Mouse (Mus musculus) lung, embryonic 14.5 days (tissue): ENCODE measurements around the gene Irf7. TPM values are rescaled to one million over a fixed set of nuclear protein-coding genes. Genes with fewer than 3 reads are reported as not detected.

Experiments
- ATAC-seq: fragments of 200-750 bp; cut with Nextera tagmentation; 2 replicates; pipeline ENCODE4 v1.8.0; 2017; ENCODE audit warnings: mild to moderate bottlenecking, moderate TSS enrichment, moderate library complexity; ENCODE audit not compliant: insufficient read depth
- DNase-seq: peaks from one replicate; pipeline ENCODE4 v3.0.0-alpha.2; 2015
- H3K27ac ChIP-seq: fragments of 300-500 bp; sonication (generic); 2 replicates; pipeline ENCODE4 v1.5.1; 2014; ENCODE audit warnings: low read depth, mild to moderate bottlenecking, moderate library complexity
- H3K27me3 ChIP-seq: fragments of 300-500 bp; sonication (generic); 2 replicates; pipeline ENCODE4 v1.6.1; 2014; ENCODE audit warnings: low read length, control low read depth; ENCODE audit not compliant: insufficient read depth
- H3K36me3 ChIP-seq: fragments of 300-500 bp; sonication (generic); 2 replicates; pipeline ENCODE4 v1.6.1; 2014; ENCODE audit warnings: control low read depth; ENCODE audit not compliant: insufficient read depth
- H3K4me1 ChIP-seq: fragments of 300-500 bp; sonication (generic); 2 replicates; pipeline ENCODE4 v1.6.1; 2014; ENCODE audit warnings: antibody characterized with exemption, control low read depth; ENCODE audit not compliant: insufficient read depth
- H3K4me2 ChIP-seq: fragments of 300-500 bp; sonication (generic); 2 replicates; pipeline ENCODE4 v1.6.1; 2014; ENCODE audit warnings: mild to moderate bottlenecking
- H3K4me3 ChIP-seq: fragments of 300-500 bp; sonication (generic); 2 replicates; pipeline ENCODE4 v1.5.1; 2014; ENCODE audit warnings: low read depth, low read length
- H3K9ac ChIP-seq: fragments of 300-500 bp; sonication (generic); 2 replicates; pipeline ENCODE4 v1.6.1; 2014
- H3K9me3 ChIP-seq: fragments of 300-500 bp; sonication (generic); 2 replicates; pipeline ENCODE4 v1.6.1; 2016; ENCODE audit warnings: low read depth, low read length, control low read depth
- CTCF ChIP-seq: IDR thresholded peaks from 2 replicates; pipeline ENCODE4 v1.5.1; 2016; ENCODE audit warnings: antibody characterized with exemption, low read depth
- WGBS: fragments of 180-500 bp; shearing (Covaris S2); extraction: QIAGEN DNeasy Blood & Tissue Kit; methylation state at CpG from one replicate; pipeline ENCODE4 v1.1.7; 2014; 5-methylcytosine and 5-hydroxymethylcytosine counted together
- polyA plus RNA-seq: library from polyadenylated mRNA; unstranded; fragments of >200 nt; fragmentation: Nextera tagmentation; extraction: Ambion mirVana; gene quantifications from 2 replicates; pipeline ENCODE4 v1.2.1, GENCODE M21; 2014

Gene Irf7
- polyA plus RNA-seq, 1 experiment from 2014 or later = 1.0 TPM

- peak within 1 kb of the TSS; percentile 97 for H3K9ac ChIP-seq
- TF ChIP-seq CTCF = peak; percentile 99
- peak; percentile 95 for DNase-seq
- H3K36me3 ChIP-seq = peaks cover 32% of the 10 kb centered on the region
- H3K4me1 ChIP-seq = peaks cover 10% of the 10 kb centered on the region
- H3K4me2 ChIP-seq = peak within 1 kb of the TSS; percentile 98
- H3K27ac ChIP-seq = peak within 1 kb of the TSS; percentile 94
- peak within 1 kb of the TSS; percentile 100 for H3K4me3 ChIP-seq
- 1% methylated on average over 70 of the region's 76 CpGs for WGBS
- H3K9me3 ChIP-seq = no peaks in the 10 kb centered on the region
- peak; percentile 94 for ATAC-seq
- no peaks in the 10 kb centered on the region for H3K27me3 ChIP-seq
Observed at GRCm38 (mm10) chr7:141228279-141229067, 37.8 kb downstream of the Irf7 start, which contains the start of gene Phrf1. TSS of gene Phrf1 (plus strand) at chr7:141228784.

- ATAC-seq (no peak), DNase-seq (no peak)
- peak overlapping the region; percentile 98 for H3K4me2 ChIP-seq
- H3K36me3 ChIP-seq = peaks cover 25% of the 10 kb centered on the region
- H3K27me3 ChIP-seq = no peaks in the 10 kb centered on the region
- peaks cover 10% of the 10 kb centered on the region for H3K4me1 ChIP-seq
- H3K4me3 ChIP-seq = peak overlapping the region; percentile 100
- peak overlapping the region; percentile 97; the same call in 1 of the 2 replicates for H3K9ac ChIP-seq
- H3K9me3 ChIP-seq = no peaks in the 10 kb centered on the region
- no peak for TF ChIP-seq CTCF
- WGBS = 73% methylated on average over 4 of the region's 4 CpGs
- no peak overlapping the region for H3K27ac ChIP-seq
Observed at GRCm38 (mm10) chr7:141227796-141228195, 38.5 kb downstream of the Irf7 start.

GRCm38 (mm10) chr7:141226535-141226934 lies 39.7 kb downstream of the Irf7 start:
- no peak overlapping the region for H3K4me2 ChIP-seq
- 81% methylated on average over 6 of the region's 6 CpGs for WGBS
- no peak overlapping the region for H3K27ac ChIP-seq
- H3K4me1 ChIP-seq = peaks cover 17% of the 10 kb centered on the region
- H3K9me3 ChIP-seq = no peaks in the 10 kb centered on the region
- H3K4me3 ChIP-seq = no peak overlapping the region
- H3K36me3 ChIP-seq = peaks cover 12% of the 10 kb centered on the region
- DNase-seq (no peak), ATAC-seq (no peak)
- H3K9ac ChIP-seq = no peak overlapping the region
- no peak for TF ChIP-seq CTCF
- H3K27me3 ChIP-seq = no peaks in the 10 kb centered on the region

- ATAC-seq (no peak), DNase-seq (peak; percentile 58)
- H3K27me3 ChIP-seq = no peaks in the 10 kb centered on the region
- H3K9me3 ChIP-seq = no peaks in the 10 kb centered on the region
- peak overlapping the region; percentile 92 for H3K4me2 ChIP-seq
- H3K4me3 ChIP-seq = no peak overlapping the region
- peak overlapping the region; percentile 91 for H3K27ac ChIP-seq
- WGBS = 68% methylated on average over 4 of the region's 4 CpGs
- peaks cover 7% of the 10 kb centered on the region for H3K4me1 ChIP-seq
- no peak for TF ChIP-seq CTCF
- H3K36me3 ChIP-seq = peaks cover 11% of the 10 kb centered on the region; the same call in 1 of the 2 replicates
- H3K9ac ChIP-seq = 0 out of 2 replicates have a peak overlapping the region, but pooled peaks have one; percentile 9
Observed at GRCm38 (mm10) chr7:141222696-141223215, 43.5 kb downstream of the Irf7 start.

GRCm38 (mm10) chr7:141222126-141222467 lies 44.2 kb downstream of the Irf7 start:
- ATAC-seq (no peak), DNase-seq (no peak)
- H3K4me1 ChIP-seq = peaks cover 7% of the 10 kb centered on the region
- TF ChIP-seq CTCF = no peak
- H3K9me3 ChIP-seq = no peaks in the 10 kb centered on the region
- H3K27ac ChIP-seq = peak overlapping the region; percentile 91
- H3K9ac ChIP-seq = peak overlapping the region; percentile 9
- peaks cover 18% of the 10 kb centered on the region; the same call in 1 of the 2 replicates for H3K36me3 ChIP-seq
- H3K4me3 ChIP-seq = peak overlapping the region; percentile 60
- 6% methylated on average over 8 of the region's 8 CpGs for WGBS
- peak overlapping the region; percentile 92 for H3K4me2 ChIP-seq
- no peaks in the 10 kb centered on the region for H3K27me3 ChIP-seq

- ATAC-seq = peak; percentile 96
- peak; percentile 27 for TF ChIP-seq CTCF
- Histone ChIP-seq H3K9ac (peak overlapping the region; percentile 68), H3K4me1 (peaks cover 7% of the 10 kb centered on the region), H3K4me3 (peak overlapping the region; percentile 60), H3K36me3 (peaks cover 18% of the 10 kb centered on the region; the same call in 1 of the 2 replicates), H3K4me2 (peak overlapping the region; percentile 92), H3K9me3 (no peaks in the 10 kb centered on the region), H3K27me3 (no peaks in the 10 kb centered on the region), H3K27ac (peak overlapping the region; percentile 91)
- peak; percentile 99 for DNase-seq
- WGBS = 3% methylated on average over 44 of the region's 44 CpGs
Observed at GRCm38 (mm10) chr7:141221249-141222125, 44.8 kb downstream of the Irf7 start.
